Mouse (Mus musculus) heart, embryonic 15.5 days (tissue): ENCODE results near the gene Ankrd60. TPM values are rescaled to one million over a fixed set of nuclear protein-coding genes. Genes with fewer than 3 reads are reported as not detected.

Experiments used
- ATAC-seq: fragments of 200-750 bp; cut with Nextera tagmentation; replicated peaks from 2 replicates; pipeline ENCODE4 v1.8.0; 2017; ENCODE audit warnings: low read depth, moderate TSS enrichment; ENCODE audit not compliant: insufficient number of reproducible peaks, insufficient read depth, low FRiP score
- H3K27ac ChIP-seq: fragments of 300-500 bp; sonication (generic); 2 replicates; pipeline ENCODE4 v1.5.1; 2015; ENCODE audit warnings: mild to moderate bottlenecking, inconsistent platforms
- H3K27me3 ChIP-seq: fragments of 300-500 bp; sonication (generic); 2 replicates; pipeline ENCODE4 v1.6.1; 2015; ENCODE audit warnings: inconsistent platforms
- H3K36me3 ChIP-seq: fragments of 300-500 bp; sonication (generic); 2 replicates; pipeline ENCODE4 v1.6.1; 2015; ENCODE audit warnings: mild to moderate bottlenecking, inconsistent platforms
- H3K4me1 ChIP-seq: fragments of 300-500 bp; sonication (generic); replicated peaks from 2 replicates; pipeline ENCODE4 v1.6.1; 2015; ENCODE audit warnings: inconsistent platforms
- H3K4me2 ChIP-seq: fragments of 300-500 bp; sonication (generic); 2 replicates; pipeline ENCODE4 v1.6.1; 2015; ENCODE audit warnings: inconsistent platforms, mild to moderate bottlenecking, moderate library complexity
- H3K4me3 ChIP-seq: fragments of 300-500 bp; sonication (generic); 2 replicates; pipeline ENCODE4 v1.5.1; 2015; ENCODE audit warnings: mild to moderate bottlenecking, inconsistent platforms
- H3K9ac ChIP-seq: fragments of 300-500 bp; sonication (generic); 2 replicates; pipeline ENCODE4 v1.6.1; 2015; ENCODE audit warnings: mild to moderate bottlenecking, inconsistent platforms
- H3K9me3 ChIP-seq: fragments of 300-500 bp; sonication (generic); replicated peaks from 2 replicates; pipeline ENCODE4 v1.6.1; 2016; ENCODE audit warnings: inconsistent platforms
- WGBS: fragments of 180-500 bp; shearing (Covaris S2); methylation state at CpG from one replicate; pipeline ENCODE4 v1.1.7; 2015; ENCODE audit warnings: mixed read lengths; 5-methylcytosine and 5-hydroxymethylcytosine counted together
- polyA plus RNA-seq: library from polyadenylated mRNA; unstranded; fragments of >200 nt; fragmentation: Nextera tagmentation; extraction: Ambion mirVana; gene quantifications from 2 replicates; pipeline ENCODE4 v1.2.1, GENCODE M21; 2015

The Ankrd60 gene
- not detected in 2 replicates for polyA plus RNA-seq

- peaks cover 7% of the 10 kb centered on the region for H3K4me1 ChIP-seq
- no peak within 1 kb of the TSS for H3K27ac ChIP-seq
- peak within 1 kb of the TSS; percentile 48 for H3K4me3 ChIP-seq
- peak within 1 kb of the TSS; percentile 83 for H3K4me2 ChIP-seq
- 10% methylated on average over 53 of the region's 58 CpGs for WGBS
- peak; percentile 44; the same call in 1 of the 2 replicates for ATAC-seq
- no peaks in the 10 kb centered on the region for H3K9me3 ChIP-seq
- no peaks in the 10 kb centered on the region for H3K36me3 ChIP-seq
- peaks cover 35% of the 10 kb centered on the region for H3K27me3 ChIP-seq
- H3K9ac ChIP-seq, result peak within 1 kb of the TSS; percentile 37
Observed at GRCm38 (mm10) chr2:173577669-173578557, at the start of gene Ankrd60. Gene Ankrd60 (minus strand): TSS chr2:173578365.

DNA sequence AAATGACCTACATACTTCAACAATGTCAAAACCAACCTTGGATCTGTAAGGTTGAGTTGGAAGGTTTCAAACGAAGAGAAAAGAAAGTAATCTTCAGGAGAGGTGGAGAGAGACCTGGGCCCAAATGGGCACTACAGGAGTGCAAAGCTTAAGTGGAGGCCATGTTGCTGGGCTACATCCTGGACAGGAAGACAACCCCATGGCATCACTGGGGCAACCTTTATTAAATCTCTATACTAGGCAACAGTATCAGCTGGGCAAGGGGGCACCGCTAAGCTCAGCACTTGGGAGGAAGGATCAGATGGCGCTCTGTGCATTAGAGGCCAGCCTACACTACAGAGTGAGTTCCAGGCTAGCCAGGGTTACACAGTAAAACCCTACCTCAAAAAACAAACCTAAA, 47.6 kb upstream of the Ankrd60 start:
- Histone ChIP-seq H3K27me3 (no peaks in the 10 kb centered on the region), H3K9me3 (no peaks in the 10 kb centered on the region), H3K4me1 (peaks cover 6% of the 10 kb centered on the region), H3K36me3 (no peaks in the 10 kb centered on the region), H3K27ac (no peak overlapping the region), H3K9ac (no peak overlapping the region), H3K4me2 (no peak overlapping the region), H3K4me3 (no peak overlapping the region)
- 89% methylated on average over 3 of the region's 3 CpGs for WGBS
- ATAC-seq, result no peak

DNA sequence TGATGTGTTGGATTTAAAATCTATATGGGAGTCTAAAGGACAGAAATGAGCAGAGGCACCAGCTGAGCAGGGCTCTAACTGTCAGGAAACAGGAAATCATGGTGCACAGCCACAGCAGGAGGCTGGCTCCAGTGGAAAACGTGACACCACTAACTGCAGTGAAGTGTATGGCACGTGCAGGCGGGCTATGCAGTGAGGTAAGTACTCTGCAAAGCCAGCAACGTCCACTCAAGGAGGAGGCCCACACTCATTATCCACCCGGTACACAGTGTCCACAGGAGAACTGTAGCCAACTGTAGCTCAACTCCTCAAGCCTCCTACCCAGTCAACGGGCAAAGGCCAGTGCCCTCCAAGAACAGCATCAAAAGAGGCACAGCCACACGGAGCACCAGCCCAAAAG, 46.5 kb upstream of the Ankrd60 start:
- H3K27me3 ChIP-seq, result no peaks in the 10 kb centered on the region
- H3K36me3 ChIP-seq, result no peaks in the 10 kb centered on the region
- no peaks in the 10 kb centered on the region for H3K9me3 ChIP-seq
- WGBS, result 62% methylated on average over 7 of the region's 7 CpGs
- no peak overlapping the region for H3K4me2 ChIP-seq
- no peak overlapping the region for H3K9ac ChIP-seq
- ATAC-seq, result no peak
- H3K4me3 ChIP-seq, result no peak overlapping the region
- H3K4me1 ChIP-seq, result peaks cover 6% of the 10 kb centered on the region
- H3K27ac ChIP-seq, result no peak overlapping the region

DNA sequence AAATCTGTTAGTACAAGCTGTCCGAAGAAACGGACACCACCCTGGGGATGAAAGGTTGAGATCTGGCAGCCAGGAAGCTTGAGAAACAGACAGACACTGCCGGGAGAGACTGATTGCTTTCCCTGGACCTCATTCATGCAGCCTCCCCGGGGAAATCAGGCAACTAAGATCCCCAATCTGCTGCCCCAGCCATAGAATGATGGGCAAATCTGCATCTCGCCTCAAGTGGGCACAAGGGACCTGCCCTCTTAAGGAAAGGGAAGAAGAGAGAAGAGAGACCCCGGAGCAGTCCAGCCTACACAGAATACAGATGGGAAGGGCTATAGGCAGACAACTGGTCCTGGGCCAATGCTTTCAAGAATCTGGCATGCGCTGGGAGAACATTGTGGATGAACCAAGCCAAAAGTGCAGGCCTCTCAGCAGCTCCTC, 44.0 kb upstream of the Ankrd60 start:
- Histone ChIP-seq H3K4me3 (no peak overlapping the region), H3K27ac (no peak overlapping the region), H3K9me3 (no peaks in the 10 kb centered on the region), H3K4me2 (no peak overlapping the region), H3K4me1 (peaks cover 3% of the 10 kb centered on the region), H3K9ac (no peak overlapping the region), H3K27me3 (no peaks in the 10 kb centered on the region), H3K36me3 (no peaks in the 10 kb centered on the region)
- 58% methylated on average over 7 of the region's 7 CpGs for WGBS
- no peak for ATAC-seq

DNA sequence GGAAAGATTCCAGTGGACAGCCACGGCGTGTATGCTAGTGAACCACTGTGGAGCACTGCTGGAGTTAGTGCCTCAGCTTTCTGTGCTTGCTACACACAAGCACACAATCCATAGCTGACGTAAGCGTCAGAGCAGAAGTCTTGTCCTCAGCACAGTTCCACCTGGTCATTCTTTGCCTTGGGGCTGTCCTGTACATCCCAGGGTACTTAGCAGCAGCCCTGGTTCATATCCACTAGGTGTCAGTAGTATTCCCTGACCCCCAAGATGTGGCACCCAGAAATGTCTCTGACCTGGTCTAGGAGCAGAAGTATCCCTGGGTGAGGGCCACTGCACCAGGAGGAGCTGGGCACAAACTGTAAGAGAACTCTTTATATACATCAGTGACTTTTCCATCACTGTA, 42.5 kb upstream of the Ankrd60 start:
- no peak overlapping the region for H3K27ac ChIP-seq
- no peaks in the 10 kb centered on the region for H3K36me3 ChIP-seq
- H3K4me3 ChIP-seq, result no peak overlapping the region
- H3K4me1 ChIP-seq, result peaks cover 3% of the 10 kb centered on the region
- no peaks in the 10 kb centered on the region for H3K27me3 ChIP-seq
- no peak overlapping the region for H3K4me2 ChIP-seq
- 88% methylated on average over 4 of the region's 4 CpGs for WGBS
- no peak overlapping the region for H3K9ac ChIP-seq
- no peaks in the 10 kb centered on the region for H3K9me3 ChIP-seq
- no peak for ATAC-seq

- no peak for ATAC-seq
- Histone ChIP-seq H3K4me1 (peaks cover 3% of the 10 kb centered on the region), H3K36me3 (peaks cover 6% of the 10 kb centered on the region; the same call in 1 of the 2 replicates), H3K4me2 (no peak overlapping the region), H3K9ac (no peak overlapping the region), H3K27ac (no peak overlapping the region), H3K9me3 (no peaks in the 10 kb centered on the region), H3K27me3 (no peaks in the 10 kb centered on the region), H3K4me3 (no peak overlapping the region)
- 85% methylated on average over 5 of the region's 5 CpGs for WGBS
Observed at GRCm38 (mm10) chr2:173619132-173619531, 41.0 kb upstream of the Ankrd60 start.

DNA sequence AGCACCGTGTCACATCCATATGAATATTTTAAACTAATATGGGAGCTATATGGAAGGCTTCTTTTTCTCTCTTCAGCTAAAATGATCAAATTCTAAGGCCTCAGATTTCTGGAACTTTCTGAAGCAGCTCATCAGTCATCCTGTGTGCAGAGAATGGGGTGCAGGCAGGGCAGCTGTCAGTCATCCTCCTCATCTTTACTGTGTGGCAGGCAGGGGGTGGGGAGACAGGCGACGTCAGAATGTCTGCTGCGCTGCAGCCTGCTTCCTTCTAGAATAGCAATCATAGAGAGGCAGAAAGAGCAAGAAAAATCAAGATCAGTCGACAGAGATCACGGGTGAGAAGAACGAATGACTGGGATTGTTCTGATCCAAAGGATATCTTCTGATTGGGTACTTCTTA, 38.0 kb upstream of the Ankrd60 start:
- Histone ChIP-seq H3K27ac (no peak overlapping the region), H3K9ac (no peak overlapping the region), H3K4me2 (no peak overlapping the region), H3K4me3 (no peak overlapping the region), H3K9me3 (no peaks in the 10 kb centered on the region), H3K27me3 (no peaks in the 10 kb centered on the region), H3K36me3 (peaks cover 6% of the 10 kb centered on the region; the same call in 1 of the 2 replicates), H3K4me1 (no peaks in the 10 kb centered on the region)
- ATAC-seq, result no peak
- WGBS, result 78% methylated on average over 7 of the region's 7 CpGs

- ATAC-seq, result no peak
- Histone ChIP-seq H3K4me1 (no peaks in the 10 kb centered on the region), H3K4me2 (no peak overlapping the region), H3K36me3 (peaks cover 6% of the 10 kb centered on the region; the same call in 1 of the 2 replicates), H3K4me3 (no peak overlapping the region), H3K27me3 (no peaks in the 10 kb centered on the region), H3K27ac (no peak overlapping the region), H3K9ac (no peak overlapping the region), H3K9me3 (no peaks in the 10 kb centered on the region)
- 82% methylated on average over 11 of the region's 11 CpGs for WGBS
Observed at GRCm38 (mm10) chr2:173615378-173616081, 37.4 kb upstream of the Ankrd60 start.

DNA sequence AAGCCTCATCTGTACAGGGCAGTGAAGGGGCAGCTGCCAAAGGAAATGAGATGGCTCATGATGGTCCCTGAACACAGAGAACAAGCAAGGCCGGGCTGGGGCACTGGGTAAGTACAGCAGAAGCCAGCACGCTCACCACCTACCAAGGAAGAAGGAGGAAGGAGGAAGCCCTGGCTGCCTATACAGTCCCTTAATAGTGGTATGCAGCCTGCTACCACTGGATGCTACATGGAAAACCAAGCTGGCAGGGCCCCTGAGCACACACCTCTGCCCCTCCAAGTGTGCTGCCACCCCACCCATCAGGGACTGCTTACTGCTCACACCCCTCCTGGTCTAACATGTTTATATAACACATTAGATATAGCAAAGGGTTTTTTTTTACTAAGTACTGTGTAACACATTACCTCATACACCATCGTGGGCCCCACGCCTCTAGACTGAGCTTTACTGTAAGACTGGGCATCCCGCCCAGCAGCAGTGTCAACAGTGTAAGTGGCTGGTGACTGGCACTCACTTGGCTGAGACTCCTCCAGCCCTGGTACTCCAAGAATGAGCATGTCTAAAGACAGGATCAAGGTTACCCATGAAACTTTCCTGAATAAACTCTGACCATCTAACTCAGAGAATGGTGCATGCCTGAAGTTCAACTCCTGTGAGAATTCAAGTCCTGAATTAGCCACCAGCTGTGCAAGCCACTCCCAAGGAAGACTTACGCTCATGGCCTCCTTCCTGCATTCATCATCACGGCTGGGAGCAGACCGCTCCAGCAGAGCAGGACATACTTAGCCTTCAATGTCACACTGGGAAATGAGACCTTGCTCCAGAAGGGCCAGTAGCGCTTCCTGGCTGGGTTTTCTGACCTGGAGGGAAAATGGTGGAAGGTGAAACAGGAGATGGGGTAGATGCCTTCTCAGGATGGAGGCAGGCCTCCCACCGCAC, 30.1 kb upstream of the Ankrd60 start:
- Histone ChIP-seq H3K4me3 (no peak overlapping the region), H3K9ac (no peak overlapping the region), H3K4me1 (peaks cover 16% of the 10 kb centered on the region), H3K27ac (peak overlapping the region; percentile 71), H3K27me3 (no peaks in the 10 kb centered on the region), H3K36me3 (0 out of 2 replicates have a peak, but pooled peaks cover 4% of the 10 kb centered on the region), H3K9me3 (no peaks in the 10 kb centered on the region), H3K4me2 (no peak overlapping the region)
- WGBS, result 58% methylated on average over 9 of the region's 10 CpGs
- ATAC-seq, result peak; percentile 89

DNA sequence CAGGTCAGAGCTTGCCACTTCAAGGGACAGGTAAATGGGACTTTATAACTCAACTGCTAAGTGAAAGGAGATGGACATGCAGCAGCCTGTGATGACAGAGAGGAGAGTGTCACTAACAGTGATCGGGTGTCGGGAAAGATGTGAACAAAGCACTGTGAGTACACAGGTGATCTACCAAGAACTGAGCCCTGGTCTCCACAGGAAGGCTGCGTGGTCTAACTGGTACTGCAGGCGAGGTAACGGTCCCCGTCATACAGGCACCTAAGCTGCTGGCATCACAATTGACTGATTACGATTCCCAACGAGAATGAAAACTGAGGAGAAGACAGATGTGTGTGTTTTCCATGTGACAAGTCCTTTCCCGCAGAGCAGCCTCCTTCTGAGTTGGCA, 28.2 kb upstream of the Ankrd60 start:
- Histone ChIP-seq H3K9ac (no peak overlapping the region), H3K4me2 (no peak overlapping the region), H3K36me3 (peaks cover 13% of the 10 kb centered on the region; the same call in 1 of the 2 replicates), H3K27me3 (no peaks in the 10 kb centered on the region), H3K27ac (no peak overlapping the region), H3K9me3 (no peaks in the 10 kb centered on the region), H3K4me3 (no peak overlapping the region), H3K4me1 (peaks cover 16% of the 10 kb centered on the region)
- no peak for ATAC-seq
- 82% methylated on average over 9 of the region's 9 CpGs for WGBS
